Mouse (Mus musculus) heart, embryonic 12.5 days (tissue): Measurements from ENCODE around the gene Ikzf3. TPM values are rescaled to one million over a fixed set of nuclear protein-coding genes. Genes with fewer than 3 reads are reported as not detected.

Experiments used
- ATAC-seq: fragments of 200-750 bp; cut with Nextera tagmentation; 2 replicates; pipeline ENCODE4 v1.8.0; 2017; ENCODE audit warnings: moderate TSS enrichment, moderate library complexity; ENCODE audit not compliant: insufficient number of reproducible peaks, low FRiP score
- H3K27ac ChIP-seq: fragments of 300-500 bp; sonication (generic); 2 replicates; pipeline ENCODE4 v1.5.1; 2016; ENCODE audit warnings: mild to moderate bottlenecking, moderate library complexity; ENCODE audit not compliant: poor library complexity, severe bottlenecking
- H3K27me3 ChIP-seq: fragments of 300-500 bp; sonication (generic); replicated peaks from 2 replicates; pipeline ENCODE4 v1.6.1; 2016; ENCODE audit warnings: mild to moderate bottlenecking, moderate library complexity
- H3K36me3 ChIP-seq: fragments of 300-500 bp; sonication (generic); 2 replicates; pipeline ENCODE4 v1.6.1; 2016; ENCODE audit warnings: mild to moderate bottlenecking, moderate library complexity
- H3K4me1 ChIP-seq: fragments of 300-500 bp; sonication (generic); replicated peaks from 2 replicates; pipeline ENCODE4 v1.6.1; 2016; ENCODE audit warnings: mild to moderate bottlenecking
- H3K4me2 ChIP-seq: fragments of 300-500 bp; sonication (generic); 2 replicates; pipeline ENCODE4 v1.6.1; 2016; ENCODE audit warnings: mild to moderate bottlenecking, moderate library complexity
- H3K4me3 ChIP-seq: fragments of 300-500 bp; sonication (generic); 2 replicates; pipeline ENCODE4 v1.5.1; 2016; ENCODE audit warnings: mild to moderate bottlenecking
- H3K9ac ChIP-seq: fragments of 300-500 bp; sonication (generic); 2 replicates; pipeline ENCODE4 v1.6.1; 2016; ENCODE audit warnings: mild to moderate bottlenecking, moderate library complexity
- H3K9me3 ChIP-seq: fragments of 300-500 bp; sonication (generic); replicated peaks from 2 replicates; pipeline ENCODE4 v1.6.1; 2016; ENCODE audit warnings: mild to moderate bottlenecking, moderate library complexity
- WGBS: fragments of 180-500 bp; shearing (Covaris S2); methylation state at CpG from one replicate; pipeline ENCODE4 v1.1.7; 2016; 5-methylcytosine and 5-hydroxymethylcytosine counted together
- polyA plus RNA-seq: library from polyadenylated mRNA; unstranded; fragments of >200 nt; fragmentation: Nextera tagmentation; extraction: Ambion mirVana; gene quantifications from 2 replicates; pipeline ENCODE4 v1.2.1, GENCODE M21; 2016

Gene Ikzf3
- 0.06 and 0.26 TPM in 2 replicates for polyA plus RNA-seq

DNA sequence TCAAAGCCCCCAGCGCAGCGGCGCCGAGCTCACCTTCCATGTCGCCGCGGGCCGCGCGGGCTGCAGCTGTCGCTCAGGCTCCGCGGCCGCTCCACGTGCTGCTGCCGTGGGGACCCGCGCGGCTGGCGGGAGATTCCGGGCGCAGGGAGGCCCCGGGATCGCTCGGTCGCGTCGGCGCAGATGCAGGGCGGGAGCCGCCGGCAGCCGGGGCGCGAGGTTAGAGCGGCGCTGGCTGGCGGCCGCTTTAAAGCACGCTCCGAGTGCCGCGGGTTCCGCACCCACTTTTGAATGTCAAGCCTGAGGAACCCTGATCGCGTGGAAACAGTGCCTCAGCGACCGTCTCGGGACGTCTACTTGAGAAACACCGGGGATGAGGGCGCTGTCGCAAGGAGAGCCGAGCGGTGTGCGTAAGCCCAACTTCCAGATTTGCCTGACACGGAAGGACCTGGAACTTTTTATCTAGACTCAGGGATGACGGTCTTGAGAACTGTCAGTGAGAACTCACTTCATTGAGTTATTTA lies at the start of gene Ikzf3:
Gene Ikzf3 (minus strand): TSS at position 321 of the 521 bp plus-strand sequence.
- H3K4me3 ChIP-seq, result peak within 1 kb of the TSS; percentile 54
- peaks cover 2% of the 10 kb centered on the region; the same call in 1 of the 2 replicates for H3K9me3 ChIP-seq
- H3K27ac ChIP-seq, result no peak within 1 kb of the TSS
- peaks cover 7% of the 10 kb centered on the region for H3K4me1 ChIP-seq
- H3K36me3 ChIP-seq, result no peaks in the 10 kb centered on the region
- H3K27me3 ChIP-seq, result peaks cover 70% of the 10 kb centered on the region
- peak within 1 kb of the TSS; percentile 92 for H3K4me2 ChIP-seq
- WGBS, result 1% methylated on average over 58 of the region's 58 CpGs
- ATAC-seq, result no peak
- peak within 1 kb of the TSS; percentile 73 for H3K9ac ChIP-seq

- no peak overlapping the region for H3K4me2 ChIP-seq
- 63% methylated on average over 10 of the region's 10 CpGs for WGBS
- H3K9ac ChIP-seq, result no peak overlapping the region
- no peak overlapping the region for H3K4me3 ChIP-seq
- H3K27ac ChIP-seq, result no peak overlapping the region
- H3K36me3 ChIP-seq, result no peaks in the 10 kb centered on the region
- H3K27me3 ChIP-seq, result peaks cover 26% of the 10 kb centered on the region
- no peak for ATAC-seq
- no peaks in the 10 kb centered on the region for H3K9me3 ChIP-seq
- H3K4me1 ChIP-seq, result peaks cover 36% of the 10 kb centered on the region
Measured at GRCm38 (mm10) chr11:98595473-98595872, 49.6 kb upstream of the Ikzf3 start.

GRCm38 (mm10) chr11:98595021-98595420 lies 49.2 kb upstream of the Ikzf3 start:
- peaks cover 36% of the 10 kb centered on the region for H3K4me1 ChIP-seq
- H3K9me3 ChIP-seq, result no peaks in the 10 kb centered on the region
- no peaks in the 10 kb centered on the region for H3K36me3 ChIP-seq
- no peak overlapping the region for H3K4me3 ChIP-seq
- ATAC-seq, result no peak
- no peak overlapping the region for H3K9ac ChIP-seq
- peaks cover 23% of the 10 kb centered on the region for H3K27me3 ChIP-seq
- no peak overlapping the region for H3K27ac ChIP-seq
- 76% methylated on average over 6 of the region's 6 CpGs for WGBS
- H3K4me2 ChIP-seq, result no peak overlapping the region

DNA sequence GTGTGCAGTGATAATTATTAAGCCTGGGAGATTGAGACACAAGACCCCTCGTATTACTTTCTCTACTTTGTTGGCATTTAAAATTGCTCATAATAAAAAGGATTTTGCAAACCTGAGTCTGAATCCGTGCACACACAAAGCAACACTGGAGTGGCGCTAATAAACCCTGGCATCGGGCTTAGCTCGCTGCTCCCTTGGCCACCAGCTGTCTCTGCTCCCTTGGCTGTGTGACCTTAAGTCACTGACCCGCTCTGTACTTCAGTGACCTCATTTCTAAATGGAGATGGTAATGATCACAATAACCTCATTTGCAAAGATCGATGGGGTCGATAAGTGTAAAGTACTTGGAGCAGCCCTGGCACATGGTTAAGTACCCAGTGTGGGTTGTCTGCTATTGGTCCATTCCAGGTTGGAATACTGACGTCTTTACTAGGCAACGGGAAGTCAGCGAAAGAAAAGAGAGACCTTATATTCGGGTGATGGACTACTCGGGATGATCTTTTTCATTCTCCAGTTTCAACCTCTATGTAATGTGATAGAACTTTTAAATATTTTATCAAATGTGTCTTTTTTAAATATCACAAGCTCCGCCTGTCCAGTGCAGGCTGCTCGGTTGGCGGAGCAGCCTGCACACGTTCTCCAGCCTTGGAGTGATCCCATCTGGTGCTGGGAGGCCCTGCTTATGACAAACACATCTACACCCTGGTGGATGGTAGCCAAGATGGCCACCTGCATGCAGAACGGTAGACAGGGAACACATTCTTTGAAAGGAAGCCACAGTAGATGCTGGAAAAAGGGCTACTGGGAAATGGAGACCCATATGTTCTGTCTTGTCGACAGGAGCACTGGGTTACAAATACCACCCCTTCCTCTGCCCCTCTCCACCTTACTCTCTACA lies 45.0 kb upstream of the Ikzf3 start:
- ATAC-seq, result no peak
- Histone ChIP-seq H3K27me3 (no peaks in the 10 kb centered on the region), H3K27ac (no peak overlapping the region), H3K4me2 (no peak overlapping the region), H3K4me3 (no peak overlapping the region), H3K9me3 (no peaks in the 10 kb centered on the region), H3K36me3 (no peaks in the 10 kb centered on the region), H3K9ac (no peak overlapping the region), H3K4me1 (peaks cover 49% of the 10 kb centered on the region)
- 78% methylated on average over 19 of the region's 19 CpGs for WGBS

GRCm38 (mm10) chr11:98589306-98589705 lies 43.5 kb upstream of the Ikzf3 start:
- WGBS, result 63% methylated on average over 8 of the region's 8 CpGs
- H3K4me2 ChIP-seq, result 0 out of 2 replicates have a peak overlapping the region, but pooled peaks have one; percentile 18
- peak overlapping the region; percentile 99 for H3K27ac ChIP-seq
- no peak for ATAC-seq
- H3K27me3 ChIP-seq, result no peaks in the 10 kb centered on the region
- H3K4me1 ChIP-seq, result peaks cover 61% of the 10 kb centered on the region
- H3K36me3 ChIP-seq, result no peaks in the 10 kb centered on the region
- H3K4me3 ChIP-seq, result no peak overlapping the region
- no peak overlapping the region for H3K9ac ChIP-seq
- H3K9me3 ChIP-seq, result no peaks in the 10 kb centered on the region

DNA sequence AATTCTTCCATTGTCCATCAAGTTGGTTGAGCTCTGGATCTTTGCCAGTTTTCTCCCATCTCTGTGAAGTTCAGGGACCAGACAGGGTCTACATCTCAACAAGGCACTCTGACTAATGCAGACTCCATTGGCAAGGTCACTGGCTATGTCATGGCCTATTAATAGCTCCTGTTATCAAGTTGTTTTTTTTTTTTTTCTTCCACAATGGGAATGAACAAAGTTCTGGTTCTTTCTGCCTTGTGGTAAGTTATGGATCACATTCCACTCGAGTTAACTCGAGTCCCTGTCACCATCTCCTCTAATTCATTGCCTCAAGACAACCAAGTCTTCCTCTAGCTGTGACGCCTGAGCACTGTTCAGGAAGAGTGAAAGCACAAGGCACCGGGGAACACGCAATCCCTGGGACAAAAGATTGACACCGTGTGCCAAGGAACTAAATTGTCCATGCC lies 43.0 kb upstream of the Ikzf3 start:
- Histone ChIP-seq H3K27ac (peak overlapping the region; percentile 99), H3K4me2 (peak overlapping the region; percentile 88), H3K9ac (no peak overlapping the region), H3K27me3 (no peaks in the 10 kb centered on the region), H3K4me3 (no peak overlapping the region), H3K36me3 (peaks cover 3% of the 10 kb centered on the region; the same call in 1 of the 2 replicates), H3K9me3 (no peaks in the 10 kb centered on the region), H3K4me1 (peaks cover 63% of the 10 kb centered on the region)
- ATAC-seq, result no peak
- WGBS, result 32% methylated on average over 6 of the region's 6 CpGs

DNA sequence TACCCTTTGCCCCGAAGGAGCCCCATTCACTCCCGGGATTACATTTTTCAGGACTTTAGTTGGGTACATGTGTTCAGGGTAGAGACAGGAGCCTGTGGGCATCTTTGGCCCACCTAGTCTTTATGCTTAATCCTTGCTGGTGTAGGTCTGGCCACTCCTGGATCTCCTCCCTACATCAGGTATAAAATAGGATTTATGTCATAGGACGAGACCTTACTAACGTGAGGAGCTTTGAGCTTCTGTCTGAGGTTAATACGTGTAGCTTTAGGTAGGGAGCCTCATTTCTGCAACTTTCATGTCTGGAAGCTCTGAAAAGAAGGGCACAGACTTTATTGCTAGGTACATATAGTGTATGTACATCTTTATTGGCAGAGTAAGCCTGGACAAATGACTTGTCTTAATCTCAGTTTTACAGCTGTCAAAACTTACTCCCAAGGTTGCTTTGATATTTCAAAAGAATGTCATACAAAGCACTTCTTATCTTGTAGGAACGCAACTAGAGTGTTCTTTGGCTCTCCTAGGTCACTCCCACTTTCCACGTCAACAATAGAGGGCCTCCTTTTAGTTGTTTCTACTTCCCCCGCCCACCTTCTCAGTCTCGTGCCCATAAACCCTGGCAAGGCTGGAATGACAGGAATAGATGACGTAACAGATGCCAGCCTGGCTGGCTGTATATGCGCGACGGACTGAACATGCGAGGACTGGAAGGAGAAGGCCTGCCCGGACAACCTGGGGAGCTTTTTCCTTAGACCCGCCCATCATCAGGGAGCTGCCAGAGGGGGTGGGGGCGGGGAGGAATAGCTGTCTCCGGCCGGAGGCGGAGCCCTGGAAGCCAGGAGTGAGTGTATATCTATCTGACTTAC lies 42.1 kb upstream of the Ikzf3 start:
- Histone ChIP-seq H3K9ac (peak overlapping the region; percentile 95; the same call in 1 of the 2 replicates), H3K4me3 (peak overlapping the region; percentile 94), H3K9me3 (no peaks in the 10 kb centered on the region), H3K27ac (peak overlapping the region; percentile 99), H3K36me3 (peaks cover 12% of the 10 kb centered on the region), H3K4me1 (peaks cover 73% of the 10 kb centered on the region), H3K27me3 (no peaks in the 10 kb centered on the region), H3K4me2 (peak overlapping the region; percentile 88)
- ATAC-seq, result peak; percentile 75
- 6% methylated on average over 20 of the region's 20 CpGs for WGBS

DNA sequence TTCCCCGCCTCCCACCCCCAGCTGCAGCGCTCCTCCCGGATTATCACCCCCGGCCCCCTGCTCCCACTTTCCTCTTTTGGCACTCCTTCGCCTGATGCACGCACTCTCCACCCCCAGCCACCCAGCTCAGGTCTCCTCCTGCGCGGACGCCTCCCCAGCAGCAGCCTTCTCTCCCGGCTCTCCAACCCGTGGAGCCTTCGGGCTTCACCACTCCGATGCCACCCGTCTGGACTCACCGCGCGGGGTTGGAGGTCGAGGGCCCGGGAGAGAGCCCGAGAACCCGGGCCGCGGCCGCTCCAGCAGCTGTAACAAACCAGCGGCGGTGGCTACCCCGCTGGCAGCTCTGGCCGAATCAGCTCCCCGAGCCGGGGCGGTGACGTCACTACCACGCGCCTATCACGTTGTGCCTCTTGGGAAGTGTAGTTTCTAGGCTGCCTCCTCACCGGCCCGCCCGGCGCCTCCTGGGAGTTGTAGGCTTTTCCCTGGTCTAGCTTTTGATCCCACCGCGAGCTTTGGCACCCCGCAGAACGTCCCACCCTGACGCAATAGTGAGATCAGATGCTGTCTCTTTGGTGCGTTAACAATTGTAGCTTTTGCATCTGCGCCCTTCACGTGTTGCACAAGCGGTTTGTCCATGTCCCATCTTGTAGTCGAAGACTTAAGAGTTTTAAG lies 41.2 kb upstream of the Ikzf3 start, which contains the start of gene Ormdl3:
Gene Ormdl3 (minus strand): TSS at position 477 of the 672 bp plus-strand sequence.
- peak within 1 kb of the TSS; percentile 88 for H3K4me2 ChIP-seq
- peak within 1 kb of the TSS; percentile 95 for H3K9ac ChIP-seq
- under 1% methylated on average over 49 of the region's 49 CpGs for WGBS
- H3K4me1 ChIP-seq, result peaks cover 75% of the 10 kb centered on the region
- H3K27ac ChIP-seq, result peak within 1 kb of the TSS; percentile 99
- H3K27me3 ChIP-seq, result no peaks in the 10 kb centered on the region
- H3K4me3 ChIP-seq, result peak within 1 kb of the TSS; percentile 94
- peak; percentile 91 for ATAC-seq
- peaks cover 21% of the 10 kb centered on the region for H3K36me3 ChIP-seq
- H3K9me3 ChIP-seq, result no peaks in the 10 kb centered on the region

DNA sequence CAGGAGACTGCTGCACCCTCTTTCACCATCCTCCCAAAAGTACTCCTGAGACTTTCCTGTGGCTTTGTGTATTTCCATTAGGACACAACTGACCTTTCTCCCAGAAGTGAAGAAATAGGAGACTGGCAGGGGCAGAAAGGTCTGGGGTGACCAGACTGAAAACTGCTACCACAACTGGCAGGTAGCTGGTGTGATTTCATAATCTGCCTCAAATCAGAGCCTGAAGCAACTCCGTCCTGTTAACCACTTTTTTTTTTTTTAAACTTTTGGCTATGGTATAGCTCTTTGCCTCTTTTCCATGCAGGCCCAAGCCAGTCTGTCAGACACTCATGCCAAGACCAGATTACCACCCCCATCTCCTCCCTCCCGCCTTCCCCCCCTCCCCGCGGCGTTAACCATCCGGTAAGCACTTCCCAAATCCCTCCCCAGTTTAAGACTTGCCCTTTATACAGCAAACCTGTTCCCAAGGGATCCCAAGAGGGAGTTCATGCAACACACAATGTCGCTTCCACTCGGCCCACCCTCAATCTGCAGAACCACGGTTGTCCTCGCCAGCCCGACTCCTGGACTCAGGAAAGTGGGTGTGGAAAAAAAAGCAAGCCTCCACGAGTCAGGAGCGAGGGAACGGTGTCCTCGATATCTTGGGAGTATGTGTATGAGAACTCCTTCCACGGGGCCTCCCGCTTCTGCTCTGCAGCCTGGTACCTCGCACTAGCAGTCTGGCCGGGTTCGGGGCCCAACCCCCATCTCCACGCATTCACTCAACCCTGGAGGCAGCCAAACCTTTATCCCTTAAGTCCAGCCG lies 40.5 kb upstream of the Ikzf3 start:
- H3K4me2 ChIP-seq, result peak overlapping the region; percentile 88
- peak overlapping the region; percentile 94 for H3K4me3 ChIP-seq
- H3K27ac ChIP-seq, result peak overlapping the region; percentile 99
- 1% methylated on average over 22 of the region's 22 CpGs for WGBS
- no peaks in the 10 kb centered on the region for H3K27me3 ChIP-seq
- no peaks in the 10 kb centered on the region for H3K9me3 ChIP-seq
- no peak for ATAC-seq
- peaks cover 28% of the 10 kb centered on the region for H3K36me3 ChIP-seq
- H3K4me1 ChIP-seq, result peaks cover 79% of the 10 kb centered on the region
- H3K9ac ChIP-seq, result peak overlapping the region; percentile 95
